Mouse (Mus musculus) 3134 (cell line): Measurements from ENCODE around the gene Rcl1.

Experiments used
- DNase-seq: peaks from one replicate; pipeline ENCODE4 v3.0.0-alpha.2; 2011; ENCODE audit warnings: low spot score; ENCODE audit not compliant: insufficient read length; ENCODE audit errors: extremely low read depth

The Rcl1 gene

DNA sequence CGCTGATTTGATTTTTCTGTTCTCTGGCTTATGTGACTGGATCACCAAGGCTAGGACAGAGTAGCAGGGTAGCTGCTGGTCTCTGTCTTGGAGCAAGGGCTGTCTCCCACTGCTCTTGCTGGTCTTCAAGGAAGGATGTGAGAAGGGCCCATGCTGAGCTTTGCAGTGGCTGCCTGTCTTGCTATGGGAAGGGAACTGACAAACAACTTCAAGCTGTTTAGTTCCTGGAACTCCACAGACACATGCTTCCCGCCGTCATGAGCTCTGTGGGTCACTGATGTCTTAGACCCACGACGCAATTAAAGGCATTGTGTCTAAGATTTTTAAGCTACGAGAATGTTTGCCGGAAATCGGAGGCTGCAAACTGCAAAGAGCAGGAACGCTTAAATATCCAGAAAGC is 45.6 kb downstream of the Rcl1 start:
- DNase-seq: no peak

- no peak for DNase-seq
Observed at GRCm38 (mm10) chr19:29149583-29149982, 48.4 kb downstream of the Rcl1 start.

- DNase-seq: no peak
Observed at GRCm38 (mm10) chr19:29150038-29150437, 48.9 kb downstream of the Rcl1 start.

DNA sequence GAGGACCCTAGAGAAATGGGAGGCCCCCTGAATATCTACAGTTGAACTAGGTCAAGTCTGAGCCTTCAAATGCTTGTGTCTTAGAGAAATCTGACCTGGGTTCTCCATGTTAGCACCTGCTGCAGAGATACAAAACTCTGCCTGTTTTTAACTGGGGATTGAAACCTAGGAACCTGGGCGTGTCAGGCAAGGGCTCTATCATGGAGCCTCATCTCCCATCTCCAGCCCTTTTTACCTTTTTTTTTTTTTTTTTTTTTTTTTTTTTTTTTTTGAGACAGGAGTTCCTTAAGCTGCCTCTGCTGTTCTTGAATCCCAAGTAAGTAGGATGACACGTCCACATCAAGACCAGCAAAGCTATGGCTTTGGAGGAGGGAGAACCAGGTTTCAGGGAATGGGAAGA is 50.3 kb downstream of the Rcl1 start:
- DNase-seq: no peak

GRCm38 (mm10) chr19:29155552-29155951 is 54.4 kb downstream of the Rcl1 start:
- no peak for DNase-seq

- no peak for DNase-seq
Observed at GRCm38 (mm10) chr19:29156417-29156816, 55.2 kb downstream of the Rcl1 start.

DNA sequence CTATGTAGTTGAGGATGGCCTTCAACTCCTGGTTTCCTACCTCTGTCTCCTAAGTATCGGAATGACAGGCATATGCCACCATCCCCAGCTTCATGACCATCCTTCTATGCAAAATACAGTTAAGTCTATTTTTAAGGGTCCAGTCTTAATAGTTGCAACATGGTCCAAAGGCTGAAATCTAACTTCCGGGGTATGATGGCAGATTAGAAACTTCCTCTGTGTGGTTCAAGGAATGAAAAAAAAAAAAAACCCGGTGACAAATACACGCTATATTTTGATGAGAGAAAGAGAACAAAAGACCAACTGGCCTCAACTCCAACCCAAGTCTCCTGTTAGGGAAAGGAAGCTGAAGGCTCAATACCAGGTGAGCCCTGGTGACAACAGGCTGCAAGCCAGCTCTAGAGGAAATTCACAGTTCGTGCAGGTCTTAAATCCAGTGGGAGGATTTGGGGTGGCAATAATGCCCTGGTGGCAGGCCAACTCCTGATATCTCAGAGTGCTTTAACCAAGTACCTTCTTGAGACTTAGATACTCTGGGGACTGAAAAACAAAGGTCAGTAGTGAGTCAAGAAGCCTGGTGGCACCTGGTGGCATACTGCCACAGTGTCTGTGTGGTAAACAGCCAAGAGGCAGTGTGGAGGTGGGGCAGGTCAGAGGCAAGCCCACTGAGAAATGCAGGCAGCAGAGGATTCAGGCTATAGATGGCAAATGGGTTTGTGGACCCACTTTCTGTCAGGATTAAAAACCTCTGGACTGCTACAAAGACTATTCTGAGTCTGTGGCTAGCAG is 56.7 kb downstream of the Rcl1 start:
- DNase-seq: no peak

DNA sequence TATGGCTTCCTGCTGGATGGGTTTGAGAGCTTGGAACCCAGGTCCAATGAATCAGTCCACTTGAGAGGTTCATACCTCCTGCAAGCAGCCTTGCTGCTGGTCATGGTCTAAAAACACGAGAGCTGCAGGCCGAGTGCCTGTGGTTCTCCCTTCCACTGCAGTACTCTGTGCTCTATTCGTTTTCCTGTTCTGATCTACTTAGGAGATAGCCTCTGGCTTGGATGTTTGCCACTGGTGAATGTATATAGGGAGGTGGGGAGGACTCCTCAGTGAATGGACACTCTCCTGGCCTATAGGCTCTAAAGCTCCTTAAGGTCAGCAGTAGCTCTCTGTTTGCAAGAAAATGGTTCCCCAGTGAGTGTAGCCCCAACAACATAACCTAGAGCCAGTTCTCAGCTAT is 57.3 kb downstream of the Rcl1 start:
- DNase-seq: no peak

- no peak for DNase-seq
Observed at GRCm38 (mm10) chr19:29163817-29164527, 62.8 kb downstream of the Rcl1 start.

- no peak for DNase-seq
Observed at GRCm38 (mm10) chr19:29164528-29165166, 63.5 kb downstream of the Rcl1 start.

- DNase-seq: no peak
Observed at GRCm38 (mm10) chr19:29167938-29168337, 66.8 kb downstream of the Rcl1 start.

DNA sequence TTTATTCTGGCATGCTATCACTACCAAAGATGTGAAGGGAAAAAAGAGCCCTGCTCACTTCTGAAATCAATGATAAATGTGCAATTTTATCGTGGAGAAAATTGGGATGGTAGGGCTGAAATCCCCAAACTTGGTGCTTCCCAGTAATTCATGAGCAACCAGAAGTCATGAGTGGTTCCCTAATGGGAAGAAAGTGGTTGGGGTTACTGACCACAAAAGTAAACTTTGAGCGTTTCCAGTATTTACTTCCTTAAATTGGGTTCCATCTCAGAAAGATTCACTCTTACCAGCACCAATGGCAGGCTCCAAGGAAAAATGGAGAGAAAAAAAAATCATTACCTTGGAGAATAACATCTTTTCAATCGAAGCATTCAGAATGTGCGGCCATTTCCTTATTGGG is 79.2 kb downstream of the Rcl1 start:
- DNase-seq: no peak

GRCm38 (mm10) chr19:29182166-29182565 is 81.0 kb downstream of the Rcl1 start:
- DNase-seq: no peak

- no peak for DNase-seq
Observed at GRCm38 (mm10) chr19:29185122-29185521, 83.9 kb downstream of the Rcl1 start.

DNA sequence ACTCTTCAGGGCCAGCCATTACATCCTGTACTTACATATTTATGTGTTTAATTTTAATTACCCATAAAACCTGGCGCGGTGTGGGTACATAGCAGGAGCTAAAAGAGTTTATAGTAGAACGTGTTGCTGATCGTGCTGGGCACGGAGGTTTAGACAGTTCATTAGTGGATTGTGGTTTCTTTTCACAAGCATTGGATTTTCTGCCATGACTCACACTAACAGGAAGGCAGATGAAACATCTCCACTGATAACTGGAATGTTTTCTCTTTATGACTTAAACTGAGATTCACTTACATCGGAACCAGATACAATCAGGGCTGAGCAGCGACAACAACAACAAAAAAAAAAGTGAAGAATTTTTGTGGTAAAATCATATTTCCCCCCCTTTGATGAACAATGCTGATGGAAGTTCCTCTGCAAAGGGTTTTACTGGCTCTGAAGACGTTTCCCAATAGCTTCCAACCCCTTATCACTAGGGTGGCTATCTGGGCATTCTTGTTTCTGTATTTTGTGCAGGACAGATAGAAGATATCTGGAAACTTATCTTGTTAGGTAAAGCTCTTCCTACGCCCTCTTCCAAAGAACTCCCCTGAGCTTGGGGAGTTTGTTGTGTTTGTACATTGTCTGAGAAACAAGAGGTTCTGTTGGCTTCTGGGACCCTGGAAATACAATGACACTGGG is 84.5 kb downstream of the Rcl1 start:
- DNase-seq: peak; percentile 15

DNA sequence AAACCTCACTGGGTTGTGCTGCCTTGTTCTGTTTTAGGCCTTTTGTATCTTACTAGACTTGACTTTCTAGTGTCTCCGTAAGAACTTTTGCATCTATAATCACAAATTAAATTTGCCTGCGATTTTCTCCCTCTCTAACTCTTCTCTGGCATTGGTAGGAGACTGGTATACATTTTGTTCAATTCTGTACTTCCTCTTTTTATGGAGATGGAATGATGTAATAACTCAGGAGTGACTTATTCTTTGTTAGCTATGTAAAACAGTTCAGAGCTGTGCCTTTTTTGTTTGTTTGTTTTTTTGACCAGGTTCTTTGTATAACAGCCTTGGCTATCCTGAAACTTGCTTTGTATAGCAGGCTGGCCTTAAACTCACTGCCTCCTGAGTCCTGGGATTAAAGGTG is 87.7 kb downstream of the Rcl1 start:
- DNase-seq: no peak
